Mouse (Mus musculus): Measurements from ENCODE around the gene Coq2. TPM values are rescaled to one million over a fixed set of nuclear protein-coding genes. Genes with fewer than 3 reads are reported as not detected.
A peak's percentile ranks its signal among the peaks of the same experiment; 100 is the strongest.

Coq2 gene
- 19.5 and 21.7 TPM in 2 replicates for total RNA-seq (2014; fragmentation: Nextera tagmentation)
- 29.5 and 37.7 TPM in 2 replicates for total RNA-seq (2017)
- polyA plus RNA-seq (2012), result 47.1 and 78.4 TPM in 2 replicates

DNA sequence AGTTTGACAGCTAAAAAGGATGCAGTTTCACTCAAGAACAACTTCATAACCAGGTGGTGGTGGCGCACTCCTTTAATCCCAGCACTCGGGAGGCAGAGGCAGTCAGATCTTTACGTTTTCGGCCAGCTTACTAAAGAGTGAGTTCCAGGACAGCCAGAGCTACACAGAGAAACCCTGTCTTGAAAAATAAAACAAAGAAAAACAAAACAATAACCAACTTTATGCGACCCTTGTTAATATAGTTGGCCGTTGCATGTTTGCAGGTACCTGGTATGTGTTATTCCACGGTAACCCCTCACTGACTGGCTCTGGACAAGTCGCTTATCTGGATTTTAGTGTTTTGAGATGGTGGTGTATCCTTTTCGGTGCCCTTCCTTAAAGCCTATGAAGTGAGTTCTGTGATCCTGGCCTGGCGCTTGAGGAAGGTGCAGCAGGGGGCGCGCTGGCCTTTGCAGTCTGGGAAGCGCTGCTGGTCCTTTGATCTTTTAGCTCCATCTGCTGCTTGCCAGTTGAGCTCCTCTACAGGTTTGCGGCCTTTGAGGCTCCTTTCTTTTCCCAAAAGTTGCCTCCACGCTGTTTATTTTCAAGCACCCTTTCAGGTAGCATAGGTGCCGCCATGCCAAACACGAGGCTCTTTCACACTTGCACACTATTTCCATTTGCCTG lies at the start of gene Coq2:
TSS of gene Coq2 (minus strand) at position 430 of the 666 bp plus-strand sequence.
- TF ChIP-seq GATA1 (IDR thresholded peaks at IDR 0.05; ENCODE audit: borderline replicate concordance, low read length), result no peak
- TF ChIP-seq CTCF (IDR thresholded peaks at IDR 0.05; ENCODE audit: low read depth, low read length), result peak; percentile 20; the same call in 1 of the 2 replicates
- TF ChIP-seq TAL1 (conservative IDR thresholded peaks at IDR 0.05; ENCODE audit: low read depth, low read length), result no peak
- H3K4me3 ChIP-seq (ENCODE audit: low read depth, low read length), result peak within 1 kb of the TSS; percentile 93
- peak; percentile 68 for DNase-seq (ENCODE audit: low spot score)

DNA sequence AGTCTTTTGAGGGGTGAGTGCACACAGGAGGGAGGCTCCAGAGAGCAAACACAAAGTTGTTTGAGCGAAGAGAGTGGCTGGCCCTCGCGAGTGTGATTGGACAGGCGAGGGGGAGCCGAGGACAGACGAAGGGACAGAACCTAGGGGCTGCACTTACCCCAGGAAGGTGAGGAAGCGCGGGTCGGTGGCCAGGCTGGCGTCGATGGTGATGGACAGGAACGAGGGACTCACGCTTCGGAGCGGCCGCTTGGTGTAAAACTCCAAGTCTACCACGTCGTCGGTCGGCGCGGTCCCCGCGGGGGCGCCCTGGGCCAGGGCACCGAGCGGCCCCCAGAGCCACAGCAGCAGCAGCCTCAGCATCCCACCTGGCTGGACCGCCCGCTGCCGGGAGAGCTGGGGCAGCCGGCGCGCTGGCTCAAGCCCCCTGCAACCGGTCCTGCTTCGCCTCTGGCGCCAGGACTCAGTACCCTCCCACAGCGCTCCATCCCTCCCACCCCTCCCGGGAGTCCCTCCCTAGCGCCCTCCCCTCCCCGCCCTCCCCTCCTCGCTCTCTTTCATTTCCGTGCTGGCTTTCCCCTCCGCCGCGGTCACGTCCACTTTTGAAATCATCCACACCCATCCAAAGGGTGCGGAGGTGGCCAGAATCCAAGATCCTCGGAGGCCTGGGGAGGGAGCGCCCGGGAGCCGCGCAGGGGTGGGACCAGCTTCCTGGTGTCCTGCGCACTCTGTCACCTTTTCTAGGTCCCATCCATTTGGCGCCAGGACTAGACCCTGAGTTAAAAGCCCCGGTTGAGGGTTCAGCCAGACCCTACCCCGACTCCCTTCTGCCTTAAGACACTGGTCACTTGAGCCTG lies 44.5 kb upstream of the Coq2 start, which contains the start of gene Hpse:
TSS of gene Hpse (minus strand) at position 482 of the 854 bp plus-strand sequence.
- H3K9me3 ChIP-seq (replicated peaks), result 0 out of 2 replicates have a peak, but pooled peaks cover 2% of the 10 kb centered on the region
- DNase-seq (ENCODE audit: low spot score) (no peak), ATAC-seq (ENCODE audit: extremely low read depth, insufficient number of reproducible peaks, low FRiP score, poor library complexity, severe bottlenecking) (no peak)
- H3K36me3 ChIP-seq (replicated peaks), result no peaks in the 10 kb centered on the region
- H3K4me3 ChIP-seq (ENCODE audit: low read depth, low read length), result no peak within 1 kb of the TSS
- H3K4me1 ChIP-seq (ENCODE audit: insufficient read depth, low read depth, low read length), result no peaks in the 10 kb centered on the region
- H3K27me3 ChIP-seq (ENCODE audit: insufficient read depth, low read length), result no peaks in the 10 kb centered on the region
- TF ChIP-seq POLR2AphosphoS5 (IDR thresholded peaks at IDR 0.05; ENCODE audit: insufficient replicate concordance, low read depth, low read length) (no peak), CTCF (IDR thresholded peaks at IDR 0.05; ENCODE audit: low read depth, low read length) (no peak), GATA1 (IDR thresholded peaks at IDR 0.05; ENCODE audit: borderline replicate concordance, low read length) (no peak), TAL1 (conservative IDR thresholded peaks at IDR 0.05; ENCODE audit: low read depth, low read length) (no peak), GATA2 (IDR thresholded peaks at IDR 0.05; ENCODE audit: borderline replicate concordance, low read depth, low read length) (no peak)

More for the DNA sequence above, at the start of gene Coq2:
- Histone ChIP-seq H3K36me3 (replicated peaks) (peaks cover 25% of the 10 kb centered on the region), H3K27me3 (ENCODE audit: insufficient read depth, low read length) (peaks cover 2% of the 10 kb centered on the region), H3K9me3 (replicated peaks) (no peaks in the 10 kb centered on the region), H3K4me1 (ENCODE audit: insufficient read depth, low read depth, low read length) (peaks cover 37% of the 10 kb centered on the region)
- peak; percentile 81 for ATAC-seq (ENCODE audit: extremely low read depth, insufficient number of reproducible peaks, low FRiP score, poor library complexity, severe bottlenecking)

DNA sequence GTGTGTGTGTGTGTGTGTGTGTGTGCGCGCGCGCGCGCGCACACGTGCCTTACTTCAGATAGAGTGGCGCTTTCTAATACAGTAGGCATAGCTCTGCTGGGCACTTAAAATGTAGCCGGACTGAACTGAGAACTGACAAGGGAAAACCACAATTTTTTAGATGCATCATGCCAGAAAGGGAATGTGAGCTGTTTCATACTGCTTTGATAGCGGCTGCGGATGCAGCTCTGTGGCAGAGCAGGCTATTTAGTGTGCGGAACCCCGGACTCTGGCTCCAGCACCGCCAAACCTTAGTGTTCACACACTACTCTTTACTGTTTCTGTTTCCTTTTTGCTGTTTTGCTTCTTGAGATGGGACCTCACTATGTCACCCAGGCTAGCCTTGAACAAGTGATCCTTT lies 41.8 kb upstream of the Coq2 start:
- DNase-seq (ENCODE audit: low spot score), result no peak
- no peak for TF ChIP-seq CTCF (IDR thresholded peaks at IDR 0.05; ENCODE audit: low read depth, low read length)
- TF ChIP-seq GATA2 (IDR thresholded peaks at IDR 0.05; ENCODE audit: borderline replicate concordance, low read depth, low read length), result no peak
- no peak for TF ChIP-seq GATA1 (IDR thresholded peaks at IDR 0.05; ENCODE audit: borderline replicate concordance, low read length)
- no peak for TF ChIP-seq POLR2AphosphoS5 (IDR thresholded peaks at IDR 0.05; ENCODE audit: insufficient replicate concordance, low read depth, low read length)
- no peak for TF ChIP-seq TAL1 (conservative IDR thresholded peaks at IDR 0.05; ENCODE audit: low read depth, low read length)
- Histone ChIP-seq H3K4me1 (ENCODE audit: insufficient read depth, low read depth, low read length) (no peaks in the 10 kb centered on the region), H3K36me3 (replicated peaks) (no peaks in the 10 kb centered on the region), H3K27me3 (ENCODE audit: insufficient read depth, low read length) (no peaks in the 10 kb centered on the region), H3K9me3 (replicated peaks) (no peaks in the 10 kb centered on the region), H3K4me3 (ENCODE audit: low read depth, low read length) (no peak overlapping the region)
- no peak for ATAC-seq (ENCODE audit: extremely low read depth, insufficient number of reproducible peaks, low FRiP score, poor library complexity, severe bottlenecking)

DNA sequence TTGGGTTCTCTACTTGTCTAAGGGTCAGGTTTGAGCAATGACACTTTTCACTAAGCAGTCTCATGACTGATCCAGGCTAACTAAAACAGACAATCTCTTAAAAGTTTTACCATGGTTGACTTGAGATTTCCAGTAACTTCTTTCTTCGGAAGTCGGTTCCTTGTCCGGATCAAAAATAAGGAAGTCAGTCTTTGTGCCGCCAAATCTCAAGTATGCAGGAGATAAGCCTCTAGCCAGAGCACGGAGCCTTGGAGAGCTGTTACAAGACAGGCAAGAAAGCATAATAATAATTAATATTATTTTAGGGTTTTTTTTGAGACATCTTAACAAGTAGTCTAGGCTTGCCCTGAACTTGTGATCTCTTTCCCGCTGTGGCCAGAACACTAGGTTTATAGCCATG lies 36.3 kb upstream of the Coq2 start:
- no peak overlapping the region for H3K4me3 ChIP-seq (ENCODE audit: low read depth, low read length)
- no peak for DNase-seq (ENCODE audit: low spot score)
- no peaks in the 10 kb centered on the region for H3K36me3 ChIP-seq (replicated peaks)
- ATAC-seq (ENCODE audit: extremely low read depth, insufficient number of reproducible peaks, low FRiP score, poor library complexity, severe bottlenecking), result no peak
- no peaks in the 10 kb centered on the region for H3K9me3 ChIP-seq (replicated peaks)
- TF ChIP-seq GATA2 (IDR thresholded peaks at IDR 0.05; ENCODE audit: borderline replicate concordance, low read depth, low read length) (no peak), GATA1 (IDR thresholded peaks at IDR 0.05; ENCODE audit: borderline replicate concordance, low read length) (no peak), TAL1 (conservative IDR thresholded peaks at IDR 0.05; ENCODE audit: low read depth, low read length) (no peak), POLR2AphosphoS5 (IDR thresholded peaks at IDR 0.05; ENCODE audit: insufficient replicate concordance, low read depth, low read length) (no peak), CTCF (IDR thresholded peaks at IDR 0.05; ENCODE audit: low read depth, low read length) (no peak)
- H3K27me3 ChIP-seq (ENCODE audit: insufficient read depth, low read length), result no peaks in the 10 kb centered on the region
- 0 out of 2 replicates have a peak, but pooled peaks cover 4% of the 10 kb centered on the region for H3K4me1 ChIP-seq (ENCODE audit: insufficient read depth, low read depth, low read length)

DNA sequence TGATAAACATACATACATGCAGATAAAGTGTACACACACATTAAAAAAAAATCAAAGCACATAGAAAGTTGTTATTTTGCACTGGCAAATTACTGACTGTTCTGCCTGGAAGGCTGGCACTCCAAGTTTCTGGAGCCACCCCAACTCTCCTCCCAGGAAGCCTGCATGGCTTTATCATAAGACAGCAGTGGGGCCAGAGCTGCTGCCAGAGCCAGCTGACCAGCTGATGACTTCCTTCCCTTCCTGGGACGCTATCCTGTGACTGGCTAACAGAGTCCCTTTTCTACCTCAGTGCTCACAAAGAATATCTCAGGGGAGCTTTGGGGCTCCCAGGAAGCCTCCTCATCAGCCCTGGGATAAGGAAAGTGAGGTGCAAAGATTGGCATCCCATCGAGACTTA lies 35.1 kb upstream of the Coq2 start:
- ATAC-seq (ENCODE audit: extremely low read depth, insufficient number of reproducible peaks, low FRiP score, poor library complexity, severe bottlenecking) (no peak), DNase-seq (ENCODE audit: low spot score) (no peak)
- H3K27me3 ChIP-seq (ENCODE audit: insufficient read depth, low read length), result no peaks in the 10 kb centered on the region
- no peak for TF ChIP-seq TAL1 (conservative IDR thresholded peaks at IDR 0.05; ENCODE audit: low read depth, low read length)
- TF ChIP-seq GATA2 (IDR thresholded peaks at IDR 0.05; ENCODE audit: borderline replicate concordance, low read depth, low read length), result no peak
- TF ChIP-seq GATA1 (IDR thresholded peaks at IDR 0.05; ENCODE audit: borderline replicate concordance, low read length), result no peak
- TF ChIP-seq CTCF (IDR thresholded peaks at IDR 0.05; ENCODE audit: low read depth, low read length), result no peak
- no peak for TF ChIP-seq POLR2AphosphoS5 (IDR thresholded peaks at IDR 0.05; ENCODE audit: insufficient replicate concordance, low read depth, low read length)
- peaks cover 6% of the 10 kb centered on the region; the same call in 1 of the 2 replicates for H3K4me1 ChIP-seq (ENCODE audit: insufficient read depth, low read depth, low read length)
- no peaks in the 10 kb centered on the region for H3K9me3 ChIP-seq (replicated peaks)
- no peaks in the 10 kb centered on the region for H3K36me3 ChIP-seq (replicated peaks)
- H3K4me3 ChIP-seq (ENCODE audit: low read depth, low read length), result no peak overlapping the region

DNA sequence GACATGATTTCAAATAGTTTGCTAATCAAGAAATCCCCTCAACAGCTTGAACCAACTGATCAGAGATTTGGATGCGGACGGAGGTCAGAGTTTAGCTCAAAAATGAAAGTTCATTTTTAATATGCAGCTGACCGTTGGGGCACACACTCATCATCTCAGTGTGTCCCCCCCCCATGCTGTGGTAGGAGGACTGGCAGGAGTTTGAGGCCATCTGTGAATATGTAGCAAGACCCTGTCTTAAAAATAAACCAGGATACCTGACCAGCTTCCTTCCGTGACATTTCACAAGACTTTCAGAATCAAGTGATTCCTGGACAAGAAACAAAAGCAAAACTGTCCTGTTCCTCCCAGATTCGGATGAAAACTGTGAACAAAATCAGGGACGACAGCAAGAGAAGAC lies 34.1 kb upstream of the Coq2 start:
- Histone ChIP-seq H3K4me1 (ENCODE audit: insufficient read depth, low read depth, low read length) (peaks cover 6% of the 10 kb centered on the region; the same call in 1 of the 2 replicates), H3K36me3 (replicated peaks) (no peaks in the 10 kb centered on the region), H3K9me3 (replicated peaks) (no peaks in the 10 kb centered on the region), H3K4me3 (ENCODE audit: low read depth, low read length) (no peak overlapping the region), H3K27me3 (ENCODE audit: insufficient read depth, low read length) (no peaks in the 10 kb centered on the region)
- DNase-seq (ENCODE audit: low spot score) (no peak), ATAC-seq (ENCODE audit: extremely low read depth, insufficient number of reproducible peaks, low FRiP score, poor library complexity, severe bottlenecking) (no peak)
- TF ChIP-seq POLR2AphosphoS5 (IDR thresholded peaks at IDR 0.05; ENCODE audit: insufficient replicate concordance, low read depth, low read length), result no peak
- no peak for TF ChIP-seq CTCF (IDR thresholded peaks at IDR 0.05; ENCODE audit: low read depth, low read length)
- TF ChIP-seq TAL1 (conservative IDR thresholded peaks at IDR 0.05; ENCODE audit: low read depth, low read length), result no peak
- TF ChIP-seq GATA2 (IDR thresholded peaks at IDR 0.05; ENCODE audit: borderline replicate concordance, low read depth, low read length), result no peak
- no peak for TF ChIP-seq GATA1 (IDR thresholded peaks at IDR 0.05; ENCODE audit: borderline replicate concordance, low read length)
